Mouse (Mus musculus): ENCODE data around the gene Synpo2. TPM values are rescaled to one million over a fixed set of nuclear protein-coding genes. Genes with fewer than 3 reads are reported as not detected.

Gene Synpo2
- total RNA-seq, 2 experiments from 2014 or later = 284 TPM

- DNase-seq (ENCODE audit: low spot score) = no peak
These were observed 30.5 kb downstream of the Synpo2 start for GRCm38 (mm10) chr3:123205485-123205884.

- no peak for DNase-seq (ENCODE audit: low spot score)
These were observed 30.9 kb downstream of the Synpo2 start for GRCm38 (mm10) chr3:123205065-123205464.

- DNase-seq (ENCODE audit: low spot score) = no peak
These were observed 31.3 kb downstream of the Synpo2 start for GRCm38 (mm10) chr3:123204658-123205057.

- DNase-seq (ENCODE audit: low spot score) = no peak
These were observed 34.2 kb downstream of the Synpo2 start for GRCm38 (mm10) chr3:123201798-123202197.

- no peak for DNase-seq (ENCODE audit: low spot score)
These were observed 42.2 kb downstream of the Synpo2 start for GRCm38 (mm10) chr3:123193740-123194139.

GRCm38 (mm10) chr3:123191602-123192001, 44.3 kb downstream of the Synpo2 start:
- no peak for DNase-seq (ENCODE audit: low spot score)

- DNase-seq (ENCODE audit: low spot score) = no peak
These were observed 45.6 kb downstream of the Synpo2 start for GRCm38 (mm10) chr3:123190329-123190728.

- no peak for DNase-seq (ENCODE audit: low spot score)
These were observed 46.1 kb downstream of the Synpo2 start for GRCm38 (mm10) chr3:123189826-123190225.

GRCm38 (mm10) chr3:123188616-123189230, 47.2 kb downstream of the Synpo2 start:
- no peak for DNase-seq (ENCODE audit: low spot score)

GRCm38 (mm10) chr3:123187370-123188124, 48.4 kb downstream of the Synpo2 start:
- no peak for DNase-seq (ENCODE audit: low spot score)

GRCm38 (mm10) chr3:123185238-123185925, 50.6 kb downstream of the Synpo2 start:
- no peak for DNase-seq (ENCODE audit: low spot score)

GRCm38 (mm10) chr3:123184281-123184680, 51.7 kb downstream of the Synpo2 start:
- DNase-seq (ENCODE audit: low spot score) = no peak

GRCm38 (mm10) chr3:123179508-123179907, 56.4 kb downstream of the Synpo2 start:
- DNase-seq (ENCODE audit: low spot score) = no peak

GRCm38 (mm10) chr3:123179041-123179440, 56.9 kb downstream of the Synpo2 start:
- DNase-seq (ENCODE audit: low spot score) = no peak

- DNase-seq (ENCODE audit: low spot score) = no peak
These were observed 57.5 kb downstream of the Synpo2 start for GRCm38 (mm10) chr3:123178420-123178819.

- no peak for DNase-seq (ENCODE audit: low spot score)
These were observed 59.3 kb downstream of the Synpo2 start for GRCm38 (mm10) chr3:123176366-123177334.

GRCm38 (mm10) chr3:123175142-123175541, 60.8 kb downstream of the Synpo2 start:
- no peak for DNase-seq (ENCODE audit: low spot score)

- no peak for DNase-seq (ENCODE audit: low spot score)
These were observed 61.6 kb downstream of the Synpo2 start for GRCm38 (mm10) chr3:123174379-123174697.

GRCm38 (mm10) chr3:123173553-123174378, 62.2 kb downstream of the Synpo2 start:
- no peak for DNase-seq (ENCODE audit: low spot score)

- DNase-seq (ENCODE audit: low spot score) = no peak
These were observed 63.8 kb downstream of the Synpo2 start for GRCm38 (mm10) chr3:123172151-123172550.

GRCm38 (mm10) chr3:123169398-123169797, 66.6 kb downstream of the Synpo2 start:
- no peak for DNase-seq (ENCODE audit: low spot score)

All from gastrocnemius, adult 18-20 months (tissue).